Mouse (Mus musculus) liver, adult 10 weeks (tissue): ENCODE results near the gene Ptcd3. TPM values are rescaled to one million over a fixed set of nuclear protein-coding genes. Genes with fewer than 3 reads are reported as not detected.

Source experiments
- polyA plus RNA-seq: library from polyadenylated mRNA; stranded (reverse); fragments of 350-450 nt; fragmentation: Illumina TruSeq; extraction: RNeasy Lipid Tissue Mini Kit (QIAGEN cat#74804); gene quantifications from one replicate; pipeline ENCODE4 v1.2.3, GENCODE M21; 2014; ENCODE audit warnings: low read depth, low replicate concordance

Ptcd3 gene
- polyA plus RNA-seq: 108 TPM

GRCm38 (mm10) chr6:71908481-71909381 lies at the start of gene Ptcd3, which contains the start of gene Polr1a:
Gene Ptcd3 (minus strand): TSS chr6:71908750.
Gene Polr1a (plus strand): TSS chr6:71909053.

GRCm38 (mm10) chr6:71830690-71831580 lies 77.6 kb downstream of the Ptcd3 start, which contains the start of gene Immt:
Gene Immt (plus strand): TSS chr6:71831331.

Other genes starting within 250 kb of the Ptcd3 start
- gene Reep1, start 201.2 kb downstream of the Ptcd3 start, polyA plus RNA-seq: 0.58 TPM
- gene Mrpl35, start 81.8 kb downstream of the Ptcd3 start, polyA plus RNA-seq: 34.9 TPM
- 131 TPM for gene Immt, start 77.4 kb downstream of the Ptcd3 start, polyA plus RNA-seq
- 2.4 TPM for gene Polr1a, start 303 bp upstream of the Ptcd3 start, polyA plus RNA-seq
- 73.4 TPM for gene St3gal5, start 188.8 kb upstream of the Ptcd3 start, polyA plus RNA-seq